Mouse (Mus musculus): Measurements from ENCODE around the gene B4gat1.

DNA sequence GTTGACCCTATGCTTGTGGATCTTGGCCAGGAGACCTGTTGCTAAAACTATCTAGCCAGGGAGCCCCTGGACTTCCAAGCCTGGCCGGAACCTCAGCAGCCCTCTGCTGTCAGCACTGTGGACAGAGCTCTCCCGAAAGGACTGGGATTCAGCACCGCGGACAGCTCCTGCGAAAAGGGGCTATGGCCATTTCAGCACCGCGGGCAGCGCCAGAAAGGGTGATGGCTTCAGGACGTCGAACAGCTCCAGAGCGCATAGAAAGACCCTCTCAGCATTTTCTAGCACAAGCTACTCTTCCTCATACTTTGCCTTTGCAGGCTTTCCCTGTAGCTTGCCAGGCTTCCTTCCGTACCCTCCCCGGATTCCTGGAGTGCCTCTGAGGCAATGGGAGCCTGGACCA, 49.6 kb upstream of the B4gat1 start:
- TF ChIP-seq CTCF (IDR thresholded peaks at IDR 0.05; ENCODE audit: low read depth) (peak; percentile 22; the same call in 1 of the 2 replicates), EP300 (IDR thresholded peaks at IDR 0.05; ENCODE audit: low read depth) (no peak)
